Mouse (Mus musculus): ENCODE results near the gene Gpc2. TPM values are rescaled to one million over a fixed set of nuclear protein-coding genes. Genes with fewer than 3 reads are reported as not detected.

Gene Gpc2
- polyA plus RNA-seq, 1 experiment from 2014 or later, result 121 TPM

- no peak overlapping the region for H3K27ac ChIP-seq
- ATAC-seq (ENCODE audit: low FRiP score), result no peak
- WGBS, result 63% methylated on average over 3 of the region's 3 CpGs
- no peaks in the 10 kb centered on the region for H3K9me3 ChIP-seq
- H3K4me1 ChIP-seq, result no peaks in the 10 kb centered on the region
- no peaks in the 10 kb centered on the region for H3K27me3 ChIP-seq
- no peak overlapping the region for H3K9ac ChIP-seq
- H3K36me3 ChIP-seq (replicated peaks), result no peaks in the 10 kb centered on the region
- no peak overlapping the region for H3K4me3 ChIP-seq (replicated peaks)
- no peak overlapping the region for H3K4me2 ChIP-seq
These were observed 51.8 kb downstream of the Gpc2 start for GRCm38 (mm10) chr5:138228026-138228425.

DNA sequence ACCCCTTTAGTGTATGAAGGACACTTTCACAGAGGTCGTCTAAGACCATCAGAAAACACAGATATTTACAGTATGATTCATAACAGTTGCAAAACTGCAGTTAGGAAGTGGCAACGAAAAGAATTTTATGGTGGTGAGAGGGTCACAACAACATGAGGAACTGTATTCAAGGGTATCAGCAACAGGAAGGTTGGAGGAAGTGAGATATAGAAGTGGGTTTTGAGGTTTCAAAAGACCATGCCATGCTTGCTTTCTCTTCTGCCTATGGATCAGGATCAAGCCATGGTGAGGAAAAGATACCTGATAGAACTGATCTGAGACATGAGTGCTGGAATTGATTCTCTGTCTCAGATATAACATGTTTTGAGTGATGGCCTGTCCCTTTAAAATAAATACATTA, 52.4 kb downstream of the Gpc2 start:
- no peak overlapping the region for H3K4me3 ChIP-seq (replicated peaks)
- H3K4me2 ChIP-seq, result no peak overlapping the region
- 82% methylated on average over 2 of the region's 2 CpGs for WGBS
- H3K9me3 ChIP-seq, result no peaks in the 10 kb centered on the region
- H3K4me1 ChIP-seq, result no peaks in the 10 kb centered on the region
- no peak for ATAC-seq (ENCODE audit: low FRiP score)
- no peaks in the 10 kb centered on the region for H3K36me3 ChIP-seq (replicated peaks)
- H3K27me3 ChIP-seq, result no peaks in the 10 kb centered on the region
- H3K27ac ChIP-seq, result no peak overlapping the region
- no peak overlapping the region for H3K9ac ChIP-seq

DNA sequence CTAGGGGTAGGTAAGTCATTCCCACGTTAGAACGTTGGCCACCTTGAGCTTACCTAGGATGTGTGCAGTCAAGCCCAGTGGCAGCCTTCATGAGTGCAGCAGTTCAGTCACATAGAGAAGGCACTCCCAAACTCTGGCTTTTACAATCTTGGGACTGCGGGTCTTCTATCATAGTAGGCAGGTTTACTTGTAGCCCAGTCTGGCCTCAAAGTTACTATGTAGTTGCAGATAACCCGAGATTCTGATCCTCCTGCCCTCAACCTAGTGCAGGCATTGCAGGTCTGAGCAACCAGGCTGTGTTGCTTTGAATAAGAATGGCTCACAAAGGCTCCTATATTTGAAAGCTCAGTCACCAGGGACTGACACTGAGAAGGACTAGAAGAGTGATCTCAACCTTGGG, 53.3 kb downstream of the Gpc2 start:
- H3K4me2 ChIP-seq, result no peak overlapping the region
- 83% methylated on average over 4 of the region's 4 CpGs for WGBS
- no peaks in the 10 kb centered on the region for H3K9me3 ChIP-seq
- H3K4me3 ChIP-seq (replicated peaks), result no peak overlapping the region
- no peak overlapping the region for H3K9ac ChIP-seq
- no peak for ATAC-seq (ENCODE audit: low FRiP score)
- no peak overlapping the region for H3K27ac ChIP-seq
- no peaks in the 10 kb centered on the region for H3K27me3 ChIP-seq
- no peaks in the 10 kb centered on the region for H3K36me3 ChIP-seq (replicated peaks)
- no peaks in the 10 kb centered on the region for H3K4me1 ChIP-seq

DNA sequence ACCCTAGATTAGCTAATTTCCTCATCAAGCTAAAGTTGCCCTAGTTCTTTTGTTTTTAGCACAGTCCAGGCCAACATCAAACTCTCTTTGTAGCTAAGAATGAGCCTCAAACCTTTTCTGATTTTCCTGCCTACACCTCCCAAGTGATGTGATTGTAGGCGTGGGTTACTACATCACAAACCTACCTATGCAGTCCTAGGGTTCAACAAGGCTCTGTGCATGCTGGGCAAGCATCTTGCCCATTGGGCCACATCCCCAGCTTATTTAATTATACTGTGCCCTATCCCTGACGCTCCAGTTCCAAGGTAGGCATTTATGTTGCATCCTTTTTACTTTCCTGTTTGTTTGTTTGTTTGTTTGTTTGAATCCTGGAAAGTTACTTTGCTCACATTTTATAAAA, 54.1 kb downstream of the Gpc2 start, which contains the start of gene Nxpe5:
TSS of gene Nxpe5 (plus strand) at position 199 of the 400 bp plus-strand sequence.
- Histone ChIP-seq H3K27me3 (no peaks in the 10 kb centered on the region), H3K4me3 (replicated peaks) (no peak within 1 kb of the TSS), H3K9me3 (no peaks in the 10 kb centered on the region), H3K4me2 (no peak within 1 kb of the TSS), H3K9ac (no peak within 1 kb of the TSS), H3K27ac (no peak within 1 kb of the TSS), H3K4me1 (no peaks in the 10 kb centered on the region), H3K36me3 (replicated peaks) (no peaks in the 10 kb centered on the region)
- ATAC-seq (ENCODE audit: low FRiP score), result no peak
- 53% methylated on average over 2 of the region's 2 CpGs for WGBS

Other genes with a start within 250 kb of the Gpc2 start
- not detected in 2 replicates for gene Smok3c, start 226.8 kb downstream of the Gpc2 start, polyA plus RNA-seq (2016; fragmentation: Nextera tagmentation; extraction: Ambion mirVana)
- 36.2 and 39.4 TPM in 2 replicates for gene Zkscan1, start 194.9 kb downstream of the Gpc2 start, polyA plus RNA-seq (2016; fragmentation: Nextera tagmentation; extraction: Ambion mirVana)
- 101 and 103 TPM in 2 replicates for gene Zscan21, start 163.1 kb downstream of the Gpc2 start, polyA plus RNA-seq (2016; fragmentation: Nextera tagmentation; extraction: Ambion mirVana)
- 43.9 and 44.1 TPM in 2 replicates for gene Zfp113, start 124.3 kb downstream of the Gpc2 start, polyA plus RNA-seq (2016; fragmentation: Nextera tagmentation; extraction: Ambion mirVana)
- gene Cops6, start 118.9 kb downstream of the Gpc2 start, polyA plus RNA-seq (2016; fragmentation: Nextera tagmentation; extraction: Ambion mirVana), result 274 and 282 TPM in 2 replicates
- 24.6 and 27.5 TPM in 2 replicates for gene Ap4m1, start 108.0 kb downstream of the Gpc2 start, polyA plus RNA-seq (2016; fragmentation: Nextera tagmentation; extraction: Ambion mirVana)
- gene Mcm7, start 107.6 kb downstream of the Gpc2 start, polyA plus RNA-seq (2016; fragmentation: Nextera tagmentation; extraction: Ambion mirVana), result 313 and 320 TPM in 2 replicates
- gene Taf6, start 92.6 kb downstream of the Gpc2 start, polyA plus RNA-seq (2016; fragmentation: Nextera tagmentation; extraction: Ambion mirVana), result 133 and 137 TPM in 2 replicates
- gene Cnpy4, start 92.5 kb downstream of the Gpc2 start, polyA plus RNA-seq (2016; fragmentation: Nextera tagmentation; extraction: Ambion mirVana), result 44.3 and 47.8 TPM in 2 replicates
- gene Mblac1, start 85.7 kb downstream of the Gpc2 start, polyA plus RNA-seq (2016; fragmentation: Nextera tagmentation; extraction: Ambion mirVana), result 9.5 and 11.1 TPM in 2 replicates
- gene Nxpe5, start 54.1 kb downstream of the Gpc2 start, polyA plus RNA-seq (2016; fragmentation: Nextera tagmentation; extraction: Ambion mirVana), result not detected in 2 replicates
- gene Lamtor4, start 24.5 kb downstream of the Gpc2 start, polyA plus RNA-seq (2016; fragmentation: Nextera tagmentation; extraction: Ambion mirVana), result 42.3 and 47.3 TPM in 2 replicates
- 14.0 and 16.0 TPM in 2 replicates for gene BC037034, start 16.0 kb downstream of the Gpc2 start, polyA plus RNA-seq (2016; fragmentation: Nextera tagmentation; extraction: Ambion mirVana)
- gene Gal3st4, start 7.2 kb downstream of the Gpc2 start, polyA plus RNA-seq (2016; fragmentation: Nextera tagmentation; extraction: Ambion mirVana), result 3.3 and 3.9 TPM in 2 replicates
- gene Gm43720, start within 50 bp of the Gpc2 start, polyA plus RNA-seq (2016; fragmentation: Nextera tagmentation; extraction: Ambion mirVana), result 0.10 and 0.19 TPM in 2 replicates
- gene Stag3, start 235 bp upstream of the Gpc2 start, polyA plus RNA-seq (2016; fragmentation: Nextera tagmentation; extraction: Ambion mirVana), result 4.3 and 5.2 TPM in 2 replicates
- not detected in 2 replicates for gene Pvrig, start 62.0 kb upstream of the Gpc2 start, polyA plus RNA-seq (2016; fragmentation: Nextera tagmentation; extraction: Ambion mirVana)
- 63.7 and 64.7 TPM in 2 replicates for gene Zfp157, start 161.5 kb upstream of the Gpc2 start, polyA plus RNA-seq (2016; fragmentation: Nextera tagmentation; extraction: Ambion mirVana)

Data from forebrain, embryonic 12.5 days (tissue).